ENCODE assay signal across 12 mouse cellular contexts in genomic region chr5:131843766-131844518, GRCm38 (mm10).
A peak's percentile ranks its signal among the peaks of the same experiment; 100 is the strongest.
DNase-seq lines count a peak whose midpoint lies in the region; ATAC-seq and TF ChIP-seq lines count a peak whose summit lies in the region.
"Had no signal": no experiment of that assay in that cellular context is flagged by ENCODE, and none has a peak within 500 bp of the region (broad histone marks: within the 10 kb centered on the region; RNA-seq: fewer than 3 reads in every experiment).

No protein-coding gene starts in this region.

- H3K4me3 ChIP-seq in kidney, embryonic 14.5 days (ENCODE audit: low read length), result no peak overlapping the region
- no peak overlapping the region for H3K4me3 ChIP-seq in kidney, embryonic 16.5 days (ENCODE audit: low read length)
- no peak overlapping the region for H3K4me3 ChIP-seq in forebrain, embryonic 14.5 days (ENCODE audit: low read depth, low read length)
- no peak overlapping the region for H3K4me3 ChIP-seq in midbrain, postnatal 0 days (ENCODE audit: low read depth, low read length)
- H3K4me3 ChIP-seq: heart, embryonic 13.5 days; intestine, embryonic 15.5 days; limb, embryonic 13.5 days had no signal

- peak; percentile 25; the same call in 1 of the 2 replicates for ATAC-seq in kidney, embryonic 14.5 days (ENCODE audit: low FRiP score, low TSS enrichment)
- ATAC-seq in kidney, embryonic 16.5 days (ENCODE audit: low FRiP score, low TSS enrichment), result no peak
- ATAC-seq in forebrain, embryonic 14.5 days, result no peak
- no peak for ATAC-seq in midbrain, postnatal 0 days (ENCODE audit: low FRiP score)
- ATAC-seq: intestine, embryonic 15.5 days had no signal

- H3K27ac ChIP-seq in kidney, embryonic 14.5 days (ENCODE audit: low read depth, low read length), result no peak overlapping the region
- H3K27ac ChIP-seq in kidney, embryonic 16.5 days (ENCODE audit: low read length), result no peak overlapping the region
- peak overlapping the region; percentile 34; the same call in 1 of the 2 replicates for H3K27ac ChIP-seq in forebrain, embryonic 14.5 days (ENCODE audit: low read depth, low read length)
- no peak overlapping the region for H3K27ac ChIP-seq in midbrain, postnatal 0 days (ENCODE audit: low read depth, low read length)
- H3K27ac ChIP-seq: heart, embryonic 13.5 days; intestine, embryonic 15.5 days; limb, embryonic 13.5 days had no signal

- no peak overlapping the region for H3K9ac ChIP-seq in kidney, embryonic 14.5 days (ENCODE audit: low read depth, low read length)
- no peak overlapping the region for H3K9ac ChIP-seq in kidney, embryonic 16.5 days (replicated peaks; ENCODE audit: low read length)
- H3K9ac ChIP-seq in forebrain, embryonic 14.5 days (ENCODE audit: low read length), result no peak overlapping the region
- H3K9ac ChIP-seq in midbrain, postnatal 0 days (replicated peaks; ENCODE audit: low read length, poor library complexity, severe bottlenecking), result no peak overlapping the region
- H3K9ac ChIP-seq: heart, embryonic 13.5 days; intestine, embryonic 15.5 days; limb, embryonic 13.5 days had no signal

- no peak for TF ChIP-seq CTCF in midbrain, postnatal 0 days (IDR thresholded peaks at IDR 0.05)

- peak; percentile 71 for DNase-seq in brain, adult 2 months (ENCODE audit: low read depth, low spot score)
- peak; percentile 62 for DNase-seq in forebrain, embryonic 14.5 days (ENCODE audit: low spot score)
- DNase-seq in midbrain, postnatal 0 days (ENCODE audit: low spot score), result peak; percentile 40
- no peak for DNase-seq in ovary, postnatal 10 days (ENCODE audit: low spot score)
- DNase-seq in ovary, adult 18-20 months (ENCODE audit: low spot score), result no peak
- no peak for DNase-seq in spleen, postnatal 14 days (ENCODE audit: low spot score in 2 of 2)
- DNase-seq: thymus, postnatal 25 days had no signal

- no peaks in the 10 kb centered on the region for H3K27me3 ChIP-seq in kidney, embryonic 14.5 days (ENCODE audit: control insufficient read depth, insufficient read depth, low read length)
- H3K27me3 ChIP-seq in kidney, embryonic 16.5 days (ENCODE audit: insufficient read depth, low read length), result no peaks in the 10 kb centered on the region; the same call in 1 of the 2 replicates
- 0 out of 2 replicates have a peak, but pooled peaks cover 3% of the 10 kb centered on the region for H3K27me3 ChIP-seq in forebrain, embryonic 14.5 days (replicated peaks; ENCODE audit: control insufficient read depth, insufficient read depth, low read length)
- H3K27me3 ChIP-seq in midbrain, postnatal 0 days (ENCODE audit: insufficient read depth, low read length), result no peaks in the 10 kb centered on the region
- H3K27me3 ChIP-seq: heart, embryonic 13.5 days; intestine, embryonic 15.5 days had no signal

- WGBS in kidney, embryonic 14.5 days, result 32% methylated on average over 9 of the region's 9 CpGs
- 34% methylated on average over 9 of the region's 9 CpGs for WGBS in kidney, embryonic 16.5 days
- 34% methylated on average over 9 of the region's 9 CpGs for WGBS in forebrain, embryonic 14.5 days
- WGBS in midbrain, postnatal 0 days, result 54% methylated on average over 9 of the region's 9 CpGs

- no peak overlapping the region for H3K4me2 ChIP-seq in kidney, embryonic 14.5 days (replicated peaks; ENCODE audit: low read depth, low read length)
- no peak overlapping the region for H3K4me2 ChIP-seq in kidney, embryonic 16.5 days (replicated peaks; ENCODE audit: low read depth, low read length)
- H3K4me2 ChIP-seq in forebrain, embryonic 14.5 days (ENCODE audit: low read length), result no peak overlapping the region
- H3K4me2 ChIP-seq in midbrain, postnatal 0 days (ENCODE audit: low read depth, low read length, poor library complexity, severe bottlenecking), result no peak overlapping the region
- H3K4me2 ChIP-seq: heart, embryonic 13.5 days; intestine, embryonic 15.5 days; limb, embryonic 13.5 days had no signal

- no peaks in the 10 kb centered on the region for H3K36me3 ChIP-seq in kidney, embryonic 14.5 days (ENCODE audit: control insufficient read depth, insufficient read depth, low read length)
- no peaks in the 10 kb centered on the region for H3K36me3 ChIP-seq in kidney, embryonic 16.5 days (ENCODE audit: insufficient read depth, low read length)
- no peaks in the 10 kb centered on the region for H3K36me3 ChIP-seq in forebrain, embryonic 14.5 days (ENCODE audit: control insufficient read depth, insufficient read depth, low read length)
- no peaks in the 10 kb centered on the region for H3K36me3 ChIP-seq in midbrain, postnatal 0 days (ENCODE audit: insufficient read depth, low read length)
- H3K36me3 ChIP-seq: heart, embryonic 13.5 days; intestine, embryonic 15.5 days; limb, embryonic 13.5 days had no signal

- H3K4me1 ChIP-seq in kidney, embryonic 14.5 days (ENCODE audit: control insufficient read depth, insufficient read depth, low read length), result peaks cover 12% of the 10 kb centered on the region; the same call in 1 of the 2 replicates
- H3K4me1 ChIP-seq in kidney, embryonic 16.5 days (ENCODE audit: insufficient read depth, low read length), result peaks cover 33% of the 10 kb centered on the region
- peaks cover 12% of the 10 kb centered on the region for H3K4me1 ChIP-seq in forebrain, embryonic 14.5 days (ENCODE audit: control insufficient read depth, insufficient read depth, low read length)
- H3K4me1 ChIP-seq in midbrain, postnatal 0 days (ENCODE audit: insufficient read depth, low read length), result no peaks in the 10 kb centered on the region
- H3K4me1 ChIP-seq: heart, embryonic 13.5 days had no signal

- H3K9me3 ChIP-seq in kidney, embryonic 14.5 days (ENCODE audit: control insufficient read depth, low read length), result no peaks in the 10 kb centered on the region
- H3K9me3 ChIP-seq in kidney, embryonic 16.5 days (ENCODE audit: low read length), result no peaks in the 10 kb centered on the region
- no peaks in the 10 kb centered on the region for H3K9me3 ChIP-seq in forebrain, embryonic 14.5 days (replicated peaks; ENCODE audit: control insufficient read depth, low read length)
- no peaks in the 10 kb centered on the region for H3K9me3 ChIP-seq in midbrain, postnatal 0 days (ENCODE audit: low read length)
- H3K9me3 ChIP-seq: heart, embryonic 13.5 days; intestine, embryonic 15.5 days; limb, embryonic 13.5 days had no signal

Comparison
In these comparisons a context has a peak if more than half of its experiments do, and no peak if none do; other contexts are left out.
1. DNase-seq: peak in brain, adult 2 months (single experiment), forebrain, embryonic 14.5 days (single experiment) and midbrain, postnatal 0 days (single experiment); none in ovary, postnatal 10 days (single experiment), ovary, adult 18-20 months (single experiment) and spleen, postnatal 14 days (0 of 2).